Mouse (Mus musculus) midbrain, postnatal 0 days (tissue): Measurements from ENCODE around the gene Rhobtb1. TPM values are rescaled to one million over a fixed set of nuclear protein-coding genes. Genes with fewer than 3 reads are reported as not detected.

Source experiments
- ATAC-seq: fragments of 200-750 bp; cut with Nextera tagmentation; 2 replicates; pipeline ENCODE4 v1.8.0; 2017; ENCODE audit warnings: moderate number of reproducible peaks, mild to moderate bottlenecking, moderate TSS enrichment, moderate library complexity; ENCODE audit not compliant: low FRiP score
- DNase-seq: peaks from one replicate; pipeline ENCODE4 v3.0.0-alpha.2; 2015; ENCODE audit warnings: low spot score
- H3K27ac ChIP-seq: fragments of 300-500 bp; sonication (generic); 2 replicates; pipeline ENCODE4 v1.5.1; 2014; ENCODE audit warnings: low read depth, mild to moderate bottlenecking, low read length, mixed read lengths
- H3K27me3 ChIP-seq: fragments of 300-500 bp; sonication (generic); 2 replicates; pipeline ENCODE4 v1.6.1; 2014; ENCODE audit warnings: low read length, control low read depth, mixed read lengths; ENCODE audit not compliant: insufficient read depth
- H3K36me3 ChIP-seq: fragments of 300-500 bp; sonication (generic); 2 replicates; pipeline ENCODE4 v1.6.1; 2014; ENCODE audit warnings: low read length, control low read depth, mixed read lengths; ENCODE audit not compliant: insufficient read depth
- H3K4me1 ChIP-seq: fragments of 300-500 bp; sonication (generic); 2 replicates; pipeline ENCODE4 v1.6.1; 2014; ENCODE audit warnings: mild to moderate bottlenecking, control low read depth, antibody characterized with exemption, low read length, mixed read lengths; ENCODE audit not compliant: insufficient read depth
- H3K4me2 ChIP-seq: fragments of 300-500 bp; sonication (generic); 2 replicates; pipeline ENCODE4 v1.6.1; 2014; ENCODE audit warnings: low read depth, mild to moderate bottlenecking, low read length, mixed read lengths; ENCODE audit not compliant: poor library complexity, severe bottlenecking
- H3K4me3 ChIP-seq: fragments of 300-500 bp; sonication (generic); 2 replicates; pipeline ENCODE4 v1.5.1; 2014; ENCODE audit warnings: low read depth, mild to moderate bottlenecking, low read length, moderate library complexity
- H3K9ac ChIP-seq: fragments of 300-500 bp; sonication (generic); replicated peaks from 2 replicates; pipeline ENCODE4 v1.6.1; 2014; ENCODE audit warnings: mild to moderate bottlenecking, low read length, moderate library complexity, mixed read lengths; ENCODE audit not compliant: poor library complexity, severe bottlenecking
- H3K9me3 ChIP-seq: fragments of 300-500 bp; sonication (generic); 2 replicates; pipeline ENCODE4 v1.6.1; 2016; ENCODE audit warnings: low read length, control low read depth
- CTCF ChIP-seq: IDR thresholded peaks from 2 replicates; pipeline ENCODE4 v1.5.1; 2016; ENCODE audit warnings: antibody characterized with exemption, mild to moderate bottlenecking
- WGBS: fragments of 180-500 bp; shearing (Covaris S2); extraction: QIAGEN DNeasy Blood & Tissue Kit; methylation state at CpG from one replicate; pipeline ENCODE4 v1.1.7; 2014; 5-methylcytosine and 5-hydroxymethylcytosine counted together
- polyA plus RNA-seq: library from polyadenylated mRNA; unstranded; fragments of >200 nt; fragmentation: Nextera tagmentation; extraction: Ambion mirVana; gene quantifications from 2 replicates; pipeline ENCODE4 v1.2.1, GENCODE M21; 2015
- total RNA-seq: library from RNA; depleted of rRNA; stranded (reverse); fragments of >200 nt; gene quantifications from 2 replicates; pipeline ENCODE4 v1.2.3, GENCODE M21; 2014

Gene Rhobtb1
- total and polyA plus RNA-seq, 2 experiments from 2014 or later, result 9.2 to 15.3 TPM

- H3K27me3 ChIP-seq, result no peaks in the 10 kb centered on the region
- H3K27ac ChIP-seq, result no peak overlapping the region
- DNase-seq (no peak), ATAC-seq (no peak)
- no peak for TF ChIP-seq CTCF
- no peaks in the 10 kb centered on the region for H3K9me3 ChIP-seq
- H3K4me1 ChIP-seq, result no peaks in the 10 kb centered on the region
- no peak overlapping the region for H3K9ac ChIP-seq
- H3K4me2 ChIP-seq, result no peak overlapping the region
- H3K36me3 ChIP-seq, result no peaks in the 10 kb centered on the region; the same call in 1 of the 2 replicates
- WGBS, result 87% methylated on average over 3 of the region's 3 CpGs
- H3K4me3 ChIP-seq, result no peak overlapping the region
Measured at GRCm38 (mm10) chr10:69246762-69247161, 95.5 kb downstream of the Rhobtb1 start.

DNA sequence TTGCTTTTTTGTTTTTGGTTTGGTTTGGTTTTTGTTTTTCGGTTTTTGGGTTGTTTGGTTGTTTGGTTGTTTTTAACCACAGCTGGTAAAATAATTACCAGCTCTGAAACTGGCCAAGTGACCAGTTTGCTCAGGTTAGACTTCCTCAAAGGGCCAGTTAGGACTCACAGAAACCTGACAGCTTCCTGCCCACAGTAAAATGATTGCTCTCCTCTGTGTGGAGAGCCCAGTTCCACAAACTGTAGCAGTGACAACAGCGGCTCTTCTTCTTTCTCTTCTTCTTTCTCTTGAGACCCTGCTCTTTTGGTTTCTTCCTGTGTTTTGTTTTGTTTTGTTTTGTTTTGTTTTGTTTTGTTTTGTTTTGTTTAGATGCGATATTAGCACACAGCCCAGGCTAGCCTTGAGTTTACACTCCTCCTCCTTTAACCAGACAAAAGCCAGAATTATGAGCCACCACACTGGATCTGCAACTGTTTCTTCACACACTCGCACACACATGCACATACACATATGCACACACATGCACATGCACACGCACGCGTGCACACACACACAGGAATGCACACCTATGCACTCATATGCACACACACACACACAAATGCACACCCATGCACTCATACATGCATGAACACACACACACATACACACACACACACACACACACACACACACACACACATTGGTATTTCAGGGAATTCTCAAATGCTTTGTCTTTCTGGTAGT, 96.2 kb downstream of the Rhobtb1 start:
- no peaks in the 10 kb centered on the region for H3K9me3 ChIP-seq
- no peak for TF ChIP-seq CTCF
- no peak overlapping the region for H3K9ac ChIP-seq
- H3K27ac ChIP-seq, result no peak overlapping the region
- ATAC-seq, result no peak
- no peak for DNase-seq
- no peaks in the 10 kb centered on the region for H3K4me1 ChIP-seq
- H3K36me3 ChIP-seq, result no peaks in the 10 kb centered on the region; the same call in 1 of the 2 replicates
- WGBS, result 96% methylated on average over 7 of the region's 7 CpGs
- no peak overlapping the region for H3K4me3 ChIP-seq
- H3K4me2 ChIP-seq, result no peak overlapping the region
- no peaks in the 10 kb centered on the region for H3K27me3 ChIP-seq

DNA sequence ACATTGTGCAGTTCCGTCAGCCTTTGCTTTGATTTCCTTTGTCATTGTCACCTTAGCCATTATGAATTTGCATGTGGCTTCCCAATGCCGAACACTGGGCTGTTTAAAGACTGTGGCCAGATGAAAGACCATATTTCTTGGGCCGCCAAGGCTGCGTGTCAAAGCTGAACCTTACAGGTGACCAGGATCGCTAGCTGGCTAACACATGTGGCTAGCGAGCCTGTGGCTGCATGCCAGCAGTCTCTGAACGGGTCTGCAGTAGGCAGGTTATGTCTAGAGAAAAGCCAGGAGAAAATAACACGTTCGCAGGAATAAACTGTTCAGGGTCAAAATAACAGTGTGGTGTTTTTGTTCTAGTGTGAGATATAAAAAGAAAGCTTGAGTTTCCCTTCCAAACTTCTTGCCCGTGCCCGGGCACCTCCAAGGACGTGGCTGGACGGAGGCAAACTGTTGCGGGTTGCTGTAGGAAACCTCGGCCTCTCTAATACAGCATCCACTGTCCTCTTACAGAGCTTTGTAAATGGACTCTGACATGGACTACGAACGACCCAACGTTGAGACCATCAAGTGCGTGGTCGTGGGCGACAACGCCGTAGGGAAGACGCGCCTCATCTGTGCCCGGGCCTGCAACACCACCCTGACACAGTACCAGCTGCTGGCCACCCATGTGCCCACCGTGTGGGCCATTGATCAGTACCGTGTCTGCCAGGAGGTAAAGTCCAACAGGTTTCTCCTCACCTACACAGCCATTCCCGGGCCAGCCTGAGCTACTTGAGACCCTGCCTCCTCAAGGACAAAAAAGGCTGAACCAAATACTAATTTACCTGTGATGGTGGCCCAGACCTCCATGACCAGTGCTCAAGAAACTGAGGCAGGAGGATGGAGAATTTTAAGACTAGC, 97.3 kb downstream of the Rhobtb1 start:
- H3K9me3 ChIP-seq, result no peaks in the 10 kb centered on the region
- H3K4me2 ChIP-seq, result no peak overlapping the region
- no peak overlapping the region for H3K27ac ChIP-seq
- H3K4me3 ChIP-seq, result no peak overlapping the region
- DNase-seq (no peak), ATAC-seq (no peak)
- no peak overlapping the region for H3K9ac ChIP-seq
- H3K4me1 ChIP-seq, result no peaks in the 10 kb centered on the region
- no peaks in the 10 kb centered on the region; the same call in 1 of the 2 replicates for H3K36me3 ChIP-seq
- no peak for TF ChIP-seq CTCF
- H3K27me3 ChIP-seq, result no peaks in the 10 kb centered on the region
- 91% methylated on average over 29 of the region's 29 CpGs for WGBS

DNA sequence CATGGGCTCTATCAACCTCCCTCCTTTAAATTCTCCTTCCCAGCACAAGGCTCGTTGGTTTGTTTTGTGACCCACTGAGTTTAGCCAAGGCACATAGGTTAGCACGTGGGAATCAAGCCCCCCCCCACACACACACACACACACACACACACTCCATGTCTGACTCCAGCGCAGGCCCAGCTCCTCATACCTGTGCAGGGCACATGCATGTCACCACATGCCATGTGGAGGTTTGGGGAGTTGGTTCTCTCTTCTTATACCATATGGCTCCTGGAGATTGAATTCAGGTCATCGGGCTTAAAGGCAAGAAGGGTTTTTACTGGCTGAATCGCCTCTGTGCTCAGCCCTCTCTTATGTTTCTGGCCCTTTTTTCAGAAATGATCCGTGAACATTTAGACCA, 100.0 kb downstream of the Rhobtb1 start:
- Histone ChIP-seq H3K4me3 (no peak overlapping the region), H3K9ac (no peak overlapping the region), H3K4me1 (no peaks in the 10 kb centered on the region), H3K27me3 (no peaks in the 10 kb centered on the region), H3K9me3 (no peaks in the 10 kb centered on the region), H3K27ac (no peak overlapping the region), H3K4me2 (no peak overlapping the region), H3K36me3 (no peaks in the 10 kb centered on the region; the same call in 1 of the 2 replicates)
- DNase-seq, result no peak
- WGBS, result 94% methylated on average over 6 of the region's 6 CpGs
- TF ChIP-seq CTCF, result no peak
- no peak for ATAC-seq

DNA sequence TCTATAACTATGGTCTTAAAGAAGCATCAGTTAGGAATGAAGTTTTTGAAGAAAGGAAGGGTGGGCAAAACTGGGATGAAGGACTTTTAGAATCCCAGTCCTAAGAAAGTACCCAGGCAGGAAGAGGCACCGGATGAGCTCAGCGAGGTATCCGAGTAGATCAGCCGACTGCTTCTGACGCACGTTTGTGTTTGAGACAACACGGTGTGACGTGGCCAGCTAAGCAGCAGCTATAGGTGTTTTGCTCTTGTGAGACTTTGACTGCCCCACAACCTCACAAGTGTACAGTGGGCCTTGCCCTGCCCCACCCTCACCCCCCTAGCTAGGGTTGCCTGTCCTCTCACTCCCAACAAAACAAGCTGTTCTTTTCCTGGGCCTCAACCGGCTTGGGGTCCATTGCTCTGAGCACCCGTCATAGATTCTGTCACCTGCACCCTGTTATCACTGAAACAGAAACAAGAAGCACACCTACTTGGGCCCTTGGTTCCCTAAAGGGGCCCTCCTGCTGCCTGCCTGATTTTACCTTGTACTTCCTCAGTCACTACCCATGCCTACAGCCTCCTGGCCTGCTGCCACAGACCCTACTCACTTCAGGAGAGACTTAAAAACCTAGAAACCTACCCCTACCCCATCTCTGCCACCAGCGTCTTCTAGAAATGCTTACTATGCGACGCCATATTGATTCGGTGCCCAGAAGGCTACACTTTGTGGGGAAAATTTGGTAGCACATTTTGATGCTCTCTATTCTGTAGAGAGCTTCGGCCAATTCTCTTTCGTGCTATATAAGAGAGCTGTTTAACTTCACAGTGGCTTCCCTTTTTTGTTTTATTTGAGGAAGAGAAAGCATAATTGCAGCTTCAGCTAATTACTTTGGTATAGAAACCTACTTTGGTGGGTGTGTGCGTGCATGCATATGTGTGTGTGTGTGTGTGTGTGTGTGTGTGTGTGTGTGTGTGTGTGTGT, 101.2 kb downstream of the Rhobtb1 start:
- 90% methylated on average over 17 of the region's 17 CpGs for WGBS
- no peaks in the 10 kb centered on the region; the same call in 1 of the 2 replicates for H3K36me3 ChIP-seq
- no peaks in the 10 kb centered on the region for H3K9me3 ChIP-seq
- H3K4me1 ChIP-seq, result no peaks in the 10 kb centered on the region
- no peak for DNase-seq
- no peak overlapping the region for H3K9ac ChIP-seq
- no peak overlapping the region for H3K27ac ChIP-seq
- no peak overlapping the region for H3K4me3 ChIP-seq
- no peaks in the 10 kb centered on the region for H3K27me3 ChIP-seq
- no peak for ATAC-seq
- TF ChIP-seq CTCF, result no peak
- no peak overlapping the region for H3K4me2 ChIP-seq
